Mouse (Mus musculus) liver, embryonic 12.5 days (tissue): ENCODE results near the gene Slc16a5. TPM values are rescaled to one million over a fixed set of nuclear protein-coding genes. Genes with fewer than 3 reads are reported as not detected.

ENCODE experiments used
- ATAC-seq: fragments of 200-750 bp; cut with Nextera tagmentation; 2 replicates; pipeline ENCODE4 v1.8.0; 2017; ENCODE audit warnings: moderate number of reproducible peaks, mild to moderate bottlenecking, moderate library complexity
- H3K27ac ChIP-seq: fragments of 300-500 bp; sonication (generic); 2 replicates; pipeline ENCODE4 v1.5.1; 2016; ENCODE audit warnings: mild to moderate bottlenecking
- H3K27me3 ChIP-seq: fragments of 300-500 bp; sonication (generic); replicated peaks from 2 replicates; pipeline ENCODE4 v1.6.1; 2016; ENCODE audit warnings: mild to moderate bottlenecking, moderate library complexity
- H3K36me3 ChIP-seq: fragments of 300-500 bp; sonication (generic); 2 replicates; pipeline ENCODE4 v1.6.1; 2016; ENCODE audit warnings: mild to moderate bottlenecking, moderate library complexity
- H3K4me1 ChIP-seq: fragments of 300-500 bp; sonication (generic); 2 replicates; pipeline ENCODE4 v1.6.1; 2016
- H3K4me2 ChIP-seq: fragments of 300-500 bp; sonication (generic); 2 replicates; pipeline ENCODE4 v1.6.1; 2016; ENCODE audit warnings: mild to moderate bottlenecking, moderate library complexity
- H3K4me3 ChIP-seq: fragments of 300-500 bp; sonication (generic); 2 replicates; pipeline ENCODE4 v1.5.1; 2016; ENCODE audit warnings: mild to moderate bottlenecking, moderate library complexity
- H3K9ac ChIP-seq: fragments of 300-500 bp; sonication (generic); 2 replicates; pipeline ENCODE4 v1.6.1; 2016; ENCODE audit warnings: mild to moderate bottlenecking, moderate library complexity
- H3K9me3 ChIP-seq: fragments of 300-500 bp; sonication (generic); replicated peaks from 2 replicates; pipeline ENCODE4 v1.6.1; 2016; ENCODE audit warnings: mild to moderate bottlenecking, moderate library complexity
- WGBS: fragments of 180-500 bp; shearing (Covaris S2); methylation state at CpG from one replicate; pipeline ENCODE4 v1.1.7; 2016; ENCODE audit not compliant: insufficient replicate concordance; 5-methylcytosine and 5-hydroxymethylcytosine counted together
- polyA plus RNA-seq: library from polyadenylated mRNA; unstranded; fragments of >200 nt; fragmentation: Nextera tagmentation; extraction: Ambion mirVana; gene quantifications from 2 replicates; pipeline ENCODE4 v1.2.1, GENCODE M21; 2016

Gene Slc16a5
- polyA plus RNA-seq, 1 experiment from 2014 or later = 0.10 TPM

DNA sequence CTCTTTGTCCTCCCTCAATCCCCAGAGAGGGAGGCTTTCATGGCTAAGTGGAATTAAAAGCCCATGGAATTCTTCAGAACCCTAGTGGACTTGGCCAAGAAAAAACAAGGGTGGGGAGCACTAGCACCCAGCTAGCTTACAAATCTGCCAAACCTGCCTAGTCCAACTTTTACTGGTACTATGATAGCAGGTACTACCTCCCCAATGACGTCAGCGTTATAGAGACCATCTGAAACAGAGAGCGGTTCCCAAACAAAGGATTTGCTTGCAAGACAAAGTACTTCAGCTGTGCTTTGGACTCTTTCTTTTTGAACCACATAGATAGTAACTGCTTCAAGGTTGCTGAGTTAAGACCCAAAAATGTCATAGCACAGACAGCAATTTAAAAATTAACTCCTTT, 49.7 kb downstream of the Slc16a5 start:
- peak overlapping the region; percentile 88 for H3K4me3 ChIP-seq
- ATAC-seq = no peak
- no peaks in the 10 kb centered on the region for H3K9me3 ChIP-seq
- 46% methylated on average over 3 of the region's 3 CpGs for WGBS
- H3K9ac ChIP-seq = peak overlapping the region; percentile 94
- H3K27me3 ChIP-seq = no peaks in the 10 kb centered on the region
- H3K36me3 ChIP-seq = peaks cover 11% of the 10 kb centered on the region
- H3K27ac ChIP-seq = peak overlapping the region; percentile 93
- peak overlapping the region; percentile 91 for H3K4me2 ChIP-seq
- peaks cover 71% of the 10 kb centered on the region for H3K4me1 ChIP-seq

DNA sequence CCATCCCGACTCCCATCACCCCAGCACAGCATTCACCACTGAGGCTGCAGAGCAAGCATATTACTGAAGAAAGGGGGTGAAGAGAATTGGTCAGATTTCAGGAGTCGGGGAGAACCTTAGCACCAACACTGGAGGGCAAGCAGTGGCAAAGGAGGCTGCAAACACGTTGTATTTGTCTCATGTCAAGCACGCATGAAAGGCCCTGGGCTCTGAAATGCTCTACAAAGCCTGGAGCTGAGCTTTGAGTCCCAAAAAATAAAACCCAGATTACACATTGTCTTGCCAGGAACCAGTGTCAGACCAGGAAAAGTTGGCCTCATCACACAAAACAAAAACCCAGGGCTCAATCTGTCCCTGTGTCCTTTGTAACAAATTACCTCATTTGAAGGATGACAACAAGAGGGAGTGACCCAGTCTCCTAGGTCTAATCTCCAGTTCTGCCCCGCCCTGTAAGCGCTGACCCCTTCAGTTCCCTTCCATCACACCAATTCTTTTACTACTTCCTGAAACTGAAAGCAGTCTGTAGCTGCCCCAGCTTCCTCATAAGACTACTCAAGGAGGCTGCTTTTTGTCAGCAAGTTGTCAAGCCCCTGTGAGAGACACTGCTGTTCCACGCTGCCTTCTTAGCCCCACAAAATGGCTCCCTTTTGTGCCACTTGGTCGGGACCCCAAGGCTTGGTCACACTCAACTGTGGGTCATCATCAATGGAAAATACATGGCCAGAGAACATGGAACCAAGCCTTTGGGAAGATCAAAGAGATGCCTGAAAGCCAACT, 50.3 kb downstream of the Slc16a5 start:
- Histone ChIP-seq H3K27me3 (no peaks in the 10 kb centered on the region), H3K4me3 (peak overlapping the region; percentile 88), H3K36me3 (peaks cover 11% of the 10 kb centered on the region), H3K9ac (peak overlapping the region; percentile 94), H3K4me1 (peaks cover 65% of the 10 kb centered on the region), H3K4me2 (peak overlapping the region; percentile 91), H3K9me3 (no peaks in the 10 kb centered on the region), H3K27ac (peak overlapping the region; percentile 93)
- no peak for ATAC-seq
- 28% methylated on average over 8 of the region's 8 CpGs for WGBS

DNA sequence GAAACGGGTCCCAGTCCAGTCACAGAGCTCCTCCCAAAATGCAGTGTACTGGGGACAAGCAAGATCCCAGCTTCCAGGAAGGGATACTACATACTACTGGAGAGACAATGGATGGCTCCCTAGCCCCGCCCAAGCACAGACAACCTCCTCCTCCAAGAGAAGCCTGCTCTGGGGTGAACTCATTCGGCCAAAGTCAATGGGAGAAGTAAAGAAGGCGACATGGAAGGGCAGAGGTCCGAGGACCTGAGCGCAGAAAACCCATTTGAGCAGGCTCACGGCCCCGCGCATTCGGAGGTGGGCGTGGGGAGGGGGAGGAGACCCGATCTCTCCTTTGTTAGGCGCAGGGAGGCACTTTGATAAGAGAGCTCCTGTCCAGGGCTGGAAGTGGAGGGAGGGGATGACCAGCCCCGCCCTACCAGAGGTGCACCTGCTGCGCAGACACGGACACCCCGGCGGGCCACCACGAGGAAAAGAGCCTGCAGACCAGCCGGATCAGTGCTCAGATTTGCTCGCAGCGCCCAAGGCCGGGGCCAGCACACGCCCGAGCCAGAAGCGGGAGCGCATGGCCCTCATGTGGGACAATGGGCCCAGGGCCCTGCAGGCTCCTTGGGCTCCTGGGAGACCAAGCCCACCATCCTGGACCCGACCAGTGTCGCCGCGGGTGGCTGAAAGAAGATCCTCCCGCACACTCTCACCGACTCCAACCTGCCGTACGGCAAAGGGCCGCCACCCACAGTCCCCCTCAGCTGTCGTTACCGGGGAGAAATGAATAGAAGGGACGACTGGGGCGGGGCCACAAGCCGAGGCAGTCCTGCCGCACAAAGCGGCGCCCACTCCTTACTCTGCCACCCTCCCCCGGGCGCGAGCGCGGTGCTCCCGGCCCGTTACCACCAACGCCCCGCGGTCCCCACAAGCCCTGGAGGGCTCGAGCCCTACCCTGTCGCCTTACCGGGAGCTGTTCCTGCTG, 51.3 kb downstream of the Slc16a5 start:
- under 1% methylated on average over 57 of the region's 57 CpGs for WGBS
- peak overlapping the region; percentile 94 for H3K9ac ChIP-seq
- H3K4me1 ChIP-seq = peaks cover 56% of the 10 kb centered on the region
- no peaks in the 10 kb centered on the region for H3K27me3 ChIP-seq
- H3K4me3 ChIP-seq = peak overlapping the region; percentile 88
- peaks cover 4% of the 10 kb centered on the region for H3K36me3 ChIP-seq
- ATAC-seq = peak; percentile 63
- peak overlapping the region; percentile 93 for H3K27ac ChIP-seq
- no peaks in the 10 kb centered on the region for H3K9me3 ChIP-seq
- H3K4me2 ChIP-seq = peak overlapping the region; percentile 91

DNA sequence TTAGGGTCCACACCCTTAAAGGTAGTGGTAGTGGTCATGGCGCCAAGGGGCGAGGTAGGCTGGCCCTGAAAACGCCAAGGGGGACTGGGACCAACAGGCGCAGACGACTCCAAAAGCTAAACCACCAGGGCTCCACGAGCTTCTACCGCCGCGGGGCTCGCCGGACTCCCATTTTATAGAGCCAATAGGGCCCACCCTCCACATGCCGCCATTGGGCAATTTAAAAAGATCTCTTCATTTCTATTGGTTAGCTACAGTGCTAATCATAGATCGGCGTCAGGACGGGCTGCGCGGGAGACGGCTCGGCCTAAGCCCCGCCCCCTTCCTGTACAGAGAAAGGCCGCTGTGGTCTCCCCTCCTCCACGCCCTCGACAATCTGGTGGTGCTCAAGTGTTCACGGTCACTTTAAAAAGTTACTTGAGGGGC, 52.0 kb downstream of the Slc16a5 start, which contains the start of gene Jpt1:
Jpt1 (minus strand) TSS at position 150 of the 426 bp plus-strand sequence.
- Histone ChIP-seq H3K27ac (peak within 1 kb of the TSS; percentile 93), H3K9me3 (no peaks in the 10 kb centered on the region), H3K36me3 (no peaks in the 10 kb centered on the region), H3K9ac (peak within 1 kb of the TSS; percentile 94), H3K4me3 (peak within 1 kb of the TSS; percentile 88), H3K4me2 (peak within 1 kb of the TSS; percentile 91), H3K4me1 (peaks cover 50% of the 10 kb centered on the region), H3K27me3 (no peaks in the 10 kb centered on the region)
- ATAC-seq = peak; percentile 85
- under 1% methylated on average over 24 of the region's 24 CpGs for WGBS

DNA sequence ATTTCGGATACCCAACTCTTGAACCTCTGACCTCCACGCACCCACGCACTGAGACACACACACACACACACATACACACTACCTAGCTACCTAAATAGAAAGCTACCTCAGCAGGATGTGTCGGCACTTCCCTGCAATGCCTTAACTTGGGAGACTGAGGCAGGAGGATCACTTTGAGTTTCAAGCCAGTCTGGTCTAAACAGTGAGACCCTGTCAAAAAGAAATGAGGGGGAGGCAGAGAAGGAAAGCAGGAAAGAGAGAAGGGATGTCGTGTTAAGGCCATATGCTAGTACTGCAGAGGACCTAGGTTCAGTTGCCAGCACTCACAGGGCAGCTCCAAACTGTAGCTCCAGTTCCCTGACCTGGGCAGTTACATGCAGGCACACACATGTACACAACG, 52.7 kb downstream of the Slc16a5 start:
- ATAC-seq = no peak
- Histone ChIP-seq H3K4me1 (peaks cover 42% of the 10 kb centered on the region), H3K9ac (0 out of 2 replicates have a peak overlapping the region, but pooled peaks have one; percentile 5), H3K9me3 (no peaks in the 10 kb centered on the region), H3K4me2 (peak overlapping the region; percentile 91), H3K36me3 (no peaks in the 10 kb centered on the region), H3K27ac (no peak overlapping the region), H3K27me3 (no peaks in the 10 kb centered on the region), H3K4me3 (no peak overlapping the region)
- 68% methylated on average over 6 of the region's 6 CpGs for WGBS

DNA sequence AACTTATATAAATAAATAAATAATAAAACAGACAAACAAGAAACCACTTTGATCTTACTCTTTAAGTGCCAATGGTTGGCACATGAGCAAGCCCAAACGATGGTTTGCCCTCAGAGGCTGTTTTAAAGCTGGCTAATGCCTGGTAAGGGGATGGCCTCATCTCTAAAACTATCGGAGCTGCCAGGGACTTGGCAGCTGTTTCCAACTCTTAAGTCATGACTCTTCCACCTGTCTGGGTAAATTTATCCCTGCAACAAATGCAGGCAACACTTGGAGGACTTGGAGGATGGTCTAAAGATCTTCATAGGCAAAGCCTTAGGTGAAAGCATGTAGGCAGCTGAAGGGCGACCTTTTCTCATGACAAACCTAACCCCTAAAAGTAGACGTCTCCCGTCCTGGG, 54.7 kb downstream of the Slc16a5 start:
- ATAC-seq = no peak
- H3K4me2 ChIP-seq = no peak overlapping the region
- no peaks in the 10 kb centered on the region for H3K27me3 ChIP-seq
- peaks cover 23% of the 10 kb centered on the region for H3K4me1 ChIP-seq
- no peak overlapping the region for H3K27ac ChIP-seq
- WGBS = 70% methylated on average over 5 of the region's 5 CpGs
- no peak overlapping the region for H3K9ac ChIP-seq
- no peaks in the 10 kb centered on the region for H3K9me3 ChIP-seq
- H3K36me3 ChIP-seq = peaks cover 4% of the 10 kb centered on the region
- no peak overlapping the region for H3K4me3 ChIP-seq

DNA sequence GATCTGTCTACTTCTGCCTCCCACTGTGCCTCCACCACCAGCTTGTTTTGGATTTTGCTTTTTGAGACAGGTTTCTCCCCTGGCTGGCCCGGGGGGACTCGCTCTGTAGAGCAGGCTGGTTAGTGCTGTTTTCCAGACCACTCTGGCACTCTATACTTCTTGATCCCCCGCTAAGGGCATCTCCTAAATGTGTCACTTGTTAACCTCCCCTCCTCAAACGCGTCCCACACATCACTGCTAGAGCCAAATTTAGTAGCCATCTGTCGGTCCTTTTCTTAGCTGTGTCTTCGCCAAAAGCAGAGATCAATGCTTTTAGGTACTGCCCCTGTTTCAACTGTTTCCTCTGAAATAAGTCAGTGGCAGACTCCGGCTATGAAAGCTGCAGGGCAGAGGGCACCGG, 56.4 kb downstream of the Slc16a5 start:
- Histone ChIP-seq H3K9me3 (no peaks in the 10 kb centered on the region), H3K4me3 (no peak overlapping the region), H3K4me2 (no peak overlapping the region), H3K27ac (no peak overlapping the region), H3K36me3 (peaks cover 16% of the 10 kb centered on the region), H3K4me1 (peaks cover 8% of the 10 kb centered on the region), H3K9ac (no peak overlapping the region), H3K27me3 (no peaks in the 10 kb centered on the region)
- WGBS = 72% methylated on average over 9 of the region's 9 CpGs
- ATAC-seq = no peak

DNA sequence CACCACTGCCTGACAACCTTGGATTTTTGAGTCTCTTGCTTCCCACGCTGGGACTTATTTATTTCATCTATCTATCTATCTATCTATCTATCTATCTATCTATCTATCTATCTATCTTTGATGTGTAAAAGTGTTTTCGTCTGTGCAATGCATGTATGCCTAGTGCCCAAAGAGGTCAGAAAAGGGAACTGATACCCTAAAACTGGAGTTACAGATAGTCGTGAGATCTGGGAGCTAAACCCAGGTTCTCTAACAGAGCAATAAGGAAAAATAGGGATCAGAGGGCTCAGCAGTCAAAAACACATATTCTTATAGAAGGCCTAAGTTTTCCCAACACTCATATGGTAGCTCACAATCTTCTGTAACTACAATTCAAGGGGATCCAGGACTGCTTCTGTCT, 57.3 kb downstream of the Slc16a5 start:
- Histone ChIP-seq H3K36me3 (peaks cover 25% of the 10 kb centered on the region), H3K9me3 (no peaks in the 10 kb centered on the region), H3K4me3 (no peak overlapping the region), H3K27ac (no peak overlapping the region), H3K4me2 (no peak overlapping the region), H3K9ac (no peak overlapping the region), H3K27me3 (no peaks in the 10 kb centered on the region), H3K4me1 (peaks cover 6% of the 10 kb centered on the region)
- 68% methylated on average over 3 of the region's 3 CpGs for WGBS
- ATAC-seq = no peak

DNA sequence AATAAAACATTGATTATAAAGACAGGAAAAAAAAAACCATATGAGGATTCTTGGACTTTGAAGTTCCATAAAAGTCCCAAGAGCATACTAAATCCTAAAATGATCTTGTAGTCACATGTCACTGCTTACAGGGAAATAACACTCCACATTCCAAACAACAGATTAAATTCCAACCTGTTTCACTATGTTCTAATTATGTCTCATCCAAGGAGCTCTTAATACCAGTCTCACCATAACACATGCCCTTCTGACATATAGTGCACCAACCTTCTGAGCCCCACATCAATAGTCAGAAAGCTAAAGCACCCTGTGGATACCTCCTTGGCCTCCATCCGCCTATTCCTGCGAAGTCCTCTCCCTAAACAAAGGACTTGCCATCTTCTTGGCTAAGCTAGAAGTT, 57.9 kb downstream of the Slc16a5 start:
- Histone ChIP-seq H3K4me2 (no peak overlapping the region), H3K36me3 (peaks cover 31% of the 10 kb centered on the region), H3K27me3 (no peaks in the 10 kb centered on the region), H3K4me3 (no peak overlapping the region), H3K9ac (no peak overlapping the region), H3K9me3 (no peaks in the 10 kb centered on the region), H3K4me1 (peaks cover 3% of the 10 kb centered on the region), H3K27ac (no peak overlapping the region)
- ATAC-seq = no peak
- 79% methylated on average over 2 of the region's 2 CpGs for WGBS

DNA sequence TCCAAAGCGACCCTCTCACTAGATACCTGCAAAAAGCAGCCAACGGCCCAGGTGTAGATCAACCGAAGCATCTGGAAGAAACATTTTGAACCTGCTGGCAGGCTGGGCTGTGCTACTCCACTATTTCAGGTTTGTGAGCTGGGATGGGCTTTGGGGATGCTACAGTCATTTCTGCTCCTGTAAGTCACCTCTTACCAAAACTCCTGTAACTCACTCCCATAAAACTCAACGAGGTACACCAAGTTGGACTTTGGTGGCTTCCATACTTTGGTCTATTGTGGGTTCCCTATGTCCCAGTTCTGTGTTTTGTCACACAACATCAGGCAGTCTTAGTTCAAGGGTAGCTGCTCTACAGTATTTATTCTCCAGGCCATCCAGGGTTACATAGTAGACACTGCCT, 58.8 kb downstream of the Slc16a5 start:
- no peak overlapping the region for H3K4me2 ChIP-seq
- H3K9me3 ChIP-seq = no peaks in the 10 kb centered on the region
- WGBS = 78% methylated on average over 4 of the region's 4 CpGs
- ATAC-seq = no peak
- H3K36me3 ChIP-seq = peaks cover 40% of the 10 kb centered on the region
- H3K27ac ChIP-seq = no peak overlapping the region
- no peaks in the 10 kb centered on the region for H3K27me3 ChIP-seq
- 0 out of 2 replicates have a peak, but pooled peaks cover 7% of the 10 kb centered on the region for H3K4me1 ChIP-seq
- H3K9ac ChIP-seq = no peak overlapping the region
- H3K4me3 ChIP-seq = no peak overlapping the region

DNA sequence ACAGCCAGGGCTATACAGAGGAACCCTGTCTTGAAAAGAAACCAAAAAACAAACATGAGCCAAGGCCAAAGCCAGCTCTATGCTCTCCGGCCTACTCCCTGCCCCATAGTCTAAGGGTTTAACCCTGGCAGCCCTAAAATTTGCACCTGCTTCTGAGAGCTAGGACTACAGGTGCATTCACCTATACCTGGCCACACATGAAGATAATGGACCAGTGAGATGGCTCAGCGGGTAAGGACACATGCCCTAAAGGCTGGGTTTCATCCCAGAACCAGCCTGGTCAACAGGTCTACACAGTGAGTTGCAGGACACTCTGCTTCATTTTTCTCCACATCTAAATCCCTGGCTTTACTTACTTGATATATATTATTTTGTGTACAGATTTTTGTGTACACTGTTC, 60.0 kb downstream of the Slc16a5 start:
- H3K4me1 ChIP-seq = 0 out of 2 replicates have a peak, but pooled peaks cover 9% of the 10 kb centered on the region
- no peak overlapping the region for H3K27ac ChIP-seq
- no peaks in the 10 kb centered on the region for H3K27me3 ChIP-seq
- 86% methylated on average over 2 of the region's 2 CpGs for WGBS
- no peak for ATAC-seq
- no peak overlapping the region for H3K9ac ChIP-seq
- no peak overlapping the region for H3K4me3 ChIP-seq
- H3K36me3 ChIP-seq = peaks cover 51% of the 10 kb centered on the region
- no peak overlapping the region for H3K4me2 ChIP-seq
- H3K9me3 ChIP-seq = no peaks in the 10 kb centered on the region

DNA sequence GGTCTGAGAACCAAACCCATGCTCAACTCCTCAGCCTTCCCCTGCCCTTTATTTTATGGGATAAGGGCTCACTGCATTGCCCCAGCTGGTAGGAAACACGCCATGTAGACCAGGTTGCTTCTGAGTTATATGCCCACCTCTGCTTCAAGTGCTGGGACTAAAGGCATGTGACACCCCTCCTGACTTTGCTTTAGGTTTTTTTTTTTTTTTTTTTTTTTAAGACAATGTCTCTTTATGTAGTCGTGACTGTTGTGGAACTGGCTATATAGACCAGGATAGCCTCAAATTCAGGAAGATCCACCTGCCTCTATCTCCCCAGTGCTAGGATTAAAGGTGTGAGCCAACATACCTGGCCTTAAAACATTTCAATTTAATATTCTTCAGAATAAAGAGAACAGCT, 60.4 kb downstream of the Slc16a5 start:
- Histone ChIP-seq H3K27ac (no peak overlapping the region), H3K9me3 (no peaks in the 10 kb centered on the region), H3K36me3 (peaks cover 56% of the 10 kb centered on the region), H3K27me3 (no peaks in the 10 kb centered on the region), H3K4me3 (no peak overlapping the region), H3K4me1 (0 out of 2 replicates have a peak, but pooled peaks cover 9% of the 10 kb centered on the region), H3K9ac (no peak overlapping the region), H3K4me2 (no peak overlapping the region)
- WGBS = 83% methylated on average over 2 of the region's 2 CpGs
- no peak for ATAC-seq
